Mouse (Mus musculus) liver, embryonic 15.5 days (tissue): ENCODE data around the gene Ric8b. TPM values are rescaled to one million over a fixed set of nuclear protein-coding genes. Genes with fewer than 3 reads are reported as not detected.

Source experiments
- ATAC-seq: fragments of 200-750 bp; cut with Nextera tagmentation; 2 replicates; pipeline ENCODE4 v1.8.0; 2017; ENCODE audit warnings: moderate number of reproducible peaks, mild to moderate bottlenecking, moderate library complexity; ENCODE audit not compliant: insufficient read depth
- H3K27ac ChIP-seq: fragments of 300-500 bp; sonication (generic); replicated peaks from 2 replicates; pipeline ENCODE4 v1.5.1; 2015; ENCODE audit warnings: mild to moderate bottlenecking, inconsistent platforms
- H3K27me3 ChIP-seq: fragments of 300-500 bp; sonication (generic); 2 replicates; pipeline ENCODE4 v1.6.1; 2015; ENCODE audit warnings: mild to moderate bottlenecking, inconsistent platforms
- H3K36me3 ChIP-seq: fragments of 300-500 bp; sonication (generic); replicated peaks from 2 replicates; pipeline ENCODE4 v1.6.1; 2015; ENCODE audit warnings: moderate library complexity, mild to moderate bottlenecking, inconsistent platforms
- H3K4me1 ChIP-seq: fragments of 300-500 bp; sonication (generic); replicated peaks from 2 replicates; pipeline ENCODE4 v1.6.1; 2015; ENCODE audit warnings: inconsistent platforms
- H3K4me2 ChIP-seq: fragments of 300-500 bp; sonication (generic); 2 replicates; pipeline ENCODE4 v1.6.1; 2015; ENCODE audit warnings: moderate library complexity, mild to moderate bottlenecking, inconsistent platforms
- H3K4me3 ChIP-seq: fragments of 300-500 bp; sonication (generic); replicated peaks from 2 replicates; pipeline ENCODE4 v1.5.1; 2015; ENCODE audit warnings: mild to moderate bottlenecking, inconsistent platforms
- H3K9ac ChIP-seq: fragments of 300-500 bp; sonication (generic); 2 replicates; pipeline ENCODE4 v1.6.1; 2015; ENCODE audit warnings: moderate library complexity, mild to moderate bottlenecking, inconsistent platforms
- H3K9me3 ChIP-seq: fragments of 300-500 bp; sonication (generic); replicated peaks from 2 replicates; pipeline ENCODE4 v1.6.1; 2016; ENCODE audit warnings: inconsistent platforms
- WGBS: fragments of 180-500 bp; shearing (Covaris S2); methylation state at CpG from one replicate; pipeline ENCODE4 v1.1.7; 2015; ENCODE audit warnings: mixed read lengths; ENCODE audit not compliant: insufficient replicate concordance; 5-methylcytosine and 5-hydroxymethylcytosine counted together
- polyA plus RNA-seq: library from polyadenylated mRNA; unstranded; fragments of >200 nt; fragmentation: Nextera tagmentation; extraction: Ambion mirVana; gene quantifications from 2 replicates; pipeline ENCODE4 v1.2.1, GENCODE M21; 2015

Gene Ric8b
- polyA plus RNA-seq, 1 experiment from 2014 or later, result 3.6 TPM

- no peak for ATAC-seq
- Histone ChIP-seq H3K27ac (no peak overlapping the region), H3K9ac (no peak overlapping the region), H3K4me1 (0 out of 2 replicates have a peak, but pooled peaks cover 9% of the 10 kb centered on the region), H3K4me2 (no peak overlapping the region), H3K27me3 (no peaks in the 10 kb centered on the region), H3K4me3 (no peak overlapping the region), H3K9me3 (no peaks in the 10 kb centered on the region), H3K36me3 (peaks cover 9% of the 10 kb centered on the region; the same call in 1 of the 2 replicates)
- WGBS, result 76% methylated on average over 3 of the region's 3 CpGs
Observed at GRCm38 (mm10) chr10:84963726-84964125, 46.3 kb downstream of the Ric8b start.

- no peaks in the 10 kb centered on the region for H3K27me3 ChIP-seq
- no peaks in the 10 kb centered on the region for H3K9me3 ChIP-seq
- H3K9ac ChIP-seq, result no peak overlapping the region
- H3K4me3 ChIP-seq, result no peak overlapping the region
- peaks cover 17% of the 10 kb centered on the region for H3K4me1 ChIP-seq
- H3K4me2 ChIP-seq, result no peak overlapping the region
- H3K27ac ChIP-seq, result no peak overlapping the region
- no peak for ATAC-seq
- 79% methylated on average over 2 of the region's 2 CpGs for WGBS
- peaks cover 14% of the 10 kb centered on the region for H3K36me3 ChIP-seq
Observed at GRCm38 (mm10) chr10:84966542-84966941, 49.1 kb downstream of the Ric8b start.

- Histone ChIP-seq H3K4me2 (no peak overlapping the region), H3K36me3 (peaks cover 24% of the 10 kb centered on the region), H3K9ac (no peak overlapping the region), H3K27ac (no peak overlapping the region), H3K27me3 (no peaks in the 10 kb centered on the region), H3K9me3 (no peaks in the 10 kb centered on the region), H3K4me3 (no peak overlapping the region), H3K4me1 (peaks cover 17% of the 10 kb centered on the region)
- 70% methylated on average over 6 of the region's 6 CpGs for WGBS
- no peak for ATAC-seq
Observed at GRCm38 (mm10) chr10:84967645-84968044, 50.2 kb downstream of the Ric8b start.

GRCm38 (mm10) chr10:84968852-84969704 is 51.7 kb downstream of the Ric8b start:
- Histone ChIP-seq H3K9me3 (no peaks in the 10 kb centered on the region), H3K4me1 (peaks cover 17% of the 10 kb centered on the region), H3K4me2 (no peak overlapping the region; the same call in 1 of the 2 replicates), H3K27me3 (no peaks in the 10 kb centered on the region), H3K4me3 (no peak overlapping the region), H3K9ac (no peak overlapping the region), H3K27ac (0 out of 2 replicates have a peak overlapping the region, but pooled peaks have one; percentile 10), H3K36me3 (peaks cover 24% of the 10 kb centered on the region)
- ATAC-seq, result peak; percentile 60
- 33% methylated on average over 12 of the region's 12 CpGs for WGBS

GRCm38 (mm10) chr10:84975264-84975663 is 57.8 kb downstream of the Ric8b start:
- Histone ChIP-seq H3K4me1 (no peaks in the 10 kb centered on the region), H3K36me3 (peaks cover 31% of the 10 kb centered on the region), H3K4me2 (no peak overlapping the region), H3K27ac (no peak overlapping the region), H3K27me3 (no peaks in the 10 kb centered on the region), H3K4me3 (no peak overlapping the region), H3K9me3 (no peaks in the 10 kb centered on the region), H3K9ac (no peak overlapping the region)
- WGBS, result 29% methylated on average over 4 of the region's 4 CpGs
- no peak for ATAC-seq

- no peak overlapping the region for H3K9ac ChIP-seq
- H3K27ac ChIP-seq, result no peak overlapping the region
- no peaks in the 10 kb centered on the region for H3K9me3 ChIP-seq
- no peaks in the 10 kb centered on the region for H3K4me1 ChIP-seq
- no peak overlapping the region for H3K4me2 ChIP-seq
- 63% methylated on average over 8 of the region's 8 CpGs for WGBS
- no peak overlapping the region for H3K4me3 ChIP-seq
- H3K36me3 ChIP-seq, result peaks cover 29% of the 10 kb centered on the region
- ATAC-seq, result no peak
- H3K27me3 ChIP-seq, result no peaks in the 10 kb centered on the region
Observed at GRCm38 (mm10) chr10:84976588-84977351, 59.4 kb downstream of the Ric8b start.

- 83% methylated on average over 5 of the region's 5 CpGs for WGBS
- no peak overlapping the region for H3K27ac ChIP-seq
Observed at GRCm38 (mm10) chr10:84980291-84980690, 62.9 kb downstream of the Ric8b start.

GRCm38 (mm10) chr10:84981441-84981840 is 64.0 kb downstream of the Ric8b start:
- H3K27me3 ChIP-seq, result no peaks in the 10 kb centered on the region
- no peak overlapping the region for H3K4me2 ChIP-seq
- 75% methylated on average over 2 of the region's 2 CpGs for WGBS
- no peak for ATAC-seq
- H3K27ac ChIP-seq, result no peak overlapping the region
- peaks cover 34% of the 10 kb centered on the region for H3K36me3 ChIP-seq
- no peak overlapping the region for H3K4me3 ChIP-seq
- no peaks in the 10 kb centered on the region for H3K4me1 ChIP-seq
- no peaks in the 10 kb centered on the region for H3K9me3 ChIP-seq
- no peak overlapping the region for H3K9ac ChIP-seq

More at GRCm38 (mm10) chr10:84980291-84980690, 62.9 kb downstream of the Ric8b start:
- no peak for ATAC-seq
- Histone ChIP-seq H3K27me3 (no peaks in the 10 kb centered on the region), H3K4me2 (no peak overlapping the region), H3K9me3 (no peaks in the 10 kb centered on the region), H3K9ac (no peak overlapping the region), H3K4me1 (no peaks in the 10 kb centered on the region), H3K4me3 (no peak overlapping the region), H3K36me3 (peaks cover 31% of the 10 kb centered on the region)

- Histone ChIP-seq H3K9me3 (no peaks in the 10 kb centered on the region), H3K4me3 (no peak overlapping the region), H3K4me1 (no peaks in the 10 kb centered on the region), H3K27ac (no peak overlapping the region), H3K4me2 (no peak overlapping the region), H3K27me3 (no peaks in the 10 kb centered on the region), H3K9ac (no peak overlapping the region), H3K36me3 (peaks cover 37% of the 10 kb centered on the region)
- 77% methylated on average over 7 of the region's 7 CpGs for WGBS
- no peak for ATAC-seq
Observed at GRCm38 (mm10) chr10:84982675-84983074, 65.3 kb downstream of the Ric8b start.

- Histone ChIP-seq H3K9me3 (no peaks in the 10 kb centered on the region), H3K9ac (no peak overlapping the region), H3K4me3 (no peak overlapping the region), H3K4me1 (no peaks in the 10 kb centered on the region), H3K27ac (no peak overlapping the region), H3K36me3 (peaks cover 24% of the 10 kb centered on the region), H3K27me3 (no peaks in the 10 kb centered on the region), H3K4me2 (no peak overlapping the region)
- 81% methylated on average over 9 of the region's 9 CpGs for WGBS
- no peak for ATAC-seq
Observed at GRCm38 (mm10) chr10:84985956-84986355, 68.5 kb downstream of the Ric8b start.

GRCm38 (mm10) chr10:84987666-84988065 is 70.2 kb downstream of the Ric8b start:
- H3K27ac ChIP-seq, result no peak overlapping the region
- no peaks in the 10 kb centered on the region for H3K9me3 ChIP-seq
- H3K36me3 ChIP-seq, result peaks cover 19% of the 10 kb centered on the region
- no peak for ATAC-seq
- no peak overlapping the region for H3K4me3 ChIP-seq
- no peaks in the 10 kb centered on the region for H3K4me1 ChIP-seq
- no peak overlapping the region for H3K9ac ChIP-seq
- no peaks in the 10 kb centered on the region for H3K27me3 ChIP-seq
- no peak overlapping the region for H3K4me2 ChIP-seq
- 84% methylated on average over 4 of the region's 4 CpGs for WGBS
